Mouse (Mus musculus) forebrain, embryonic 16.5 days (tissue): Measurements from ENCODE around the gene Kcnj12. TPM values are rescaled to one million over a fixed set of nuclear protein-coding genes. Genes with fewer than 3 reads are reported as not detected.

Experiments used
- ATAC-seq: fragments of 200-750 bp; cut with Nextera tagmentation; 2 replicates; pipeline ENCODE4 v1.8.0; 2017; ENCODE audit warnings: mild to moderate bottlenecking, moderate library complexity
- H3K27ac ChIP-seq: fragments of 300-500 bp; sonication (generic); 2 replicates; pipeline ENCODE4 v1.5.1; 2014; ENCODE audit warnings: low read length, control low read depth
- H3K27me3 ChIP-seq: fragments of 300-500 bp; sonication (generic); replicated peaks from 2 replicates; pipeline ENCODE4 v1.6.1; 2014; ENCODE audit warnings: low read length; ENCODE audit not compliant: control insufficient read depth, insufficient read depth
- H3K36me3 ChIP-seq: fragments of 300-500 bp; sonication (generic); 2 replicates; pipeline ENCODE4 v1.6.1; 2014; ENCODE audit not compliant: control insufficient read depth, insufficient read depth
- H3K4me1 ChIP-seq: fragments of 300-500 bp; sonication (generic); replicated peaks from 2 replicates; pipeline ENCODE4 v1.6.1; 2014; ENCODE audit warnings: low read length; ENCODE audit not compliant: control insufficient read depth, insufficient read depth
- H3K4me2 ChIP-seq: fragments of 300-500 bp; sonication (generic); 2 replicates; pipeline ENCODE4 v1.6.1; 2014; ENCODE audit warnings: mild to moderate bottlenecking, low read length, control low read depth
- H3K4me3 ChIP-seq: fragments of 300-500 bp; sonication (generic); replicated peaks from 2 replicates; pipeline ENCODE4 v1.5.1; 2014; ENCODE audit warnings: mild to moderate bottlenecking, low read length, control low read depth
- H3K9ac ChIP-seq: fragments of 300-500 bp; sonication (generic); replicated peaks from 2 replicates; pipeline ENCODE4 v1.6.1; 2014; ENCODE audit warnings: low read depth, low read length, control low read depth
- H3K9me3 ChIP-seq: fragments of 300-500 bp; sonication (generic); 2 replicates; pipeline ENCODE4 v1.6.1; 2016; ENCODE audit warnings: low read length; ENCODE audit not compliant: control insufficient read depth
- WGBS: fragments of 180-500 bp; shearing (Covaris S2); extraction: QIAGEN DNeasy Blood & Tissue Kit; methylation state at CpG from one replicate; pipeline ENCODE4 v1.1.7; 2014; 5-methylcytosine and 5-hydroxymethylcytosine counted together
- polyA plus RNA-seq: library from polyadenylated mRNA; unstranded; fragments of >200 nt; fragmentation: Nextera tagmentation; extraction: Ambion mirVana; gene quantifications from 2 replicates; pipeline ENCODE4 v1.2.1, GENCODE M21; 2015

Kcnj12 gene
- polyA plus RNA-seq, 1 experiment from 2014 or later = 1.6 TPM

GRCm38 (mm10) chr11:61029864-61030595 lies 7.7 kb downstream of the Kcnj12 start:
- H3K27me3 ChIP-seq = no peaks in the 10 kb centered on the region
- H3K4me2 ChIP-seq = no peak overlapping the region
- no peaks in the 10 kb centered on the region; the same call in 1 of the 2 replicates for H3K4me1 ChIP-seq
- H3K27ac ChIP-seq = no peak overlapping the region
- no peaks in the 10 kb centered on the region for H3K36me3 ChIP-seq
- H3K9ac ChIP-seq = no peak overlapping the region
- no peaks in the 10 kb centered on the region for H3K9me3 ChIP-seq
- WGBS = 94% methylated on average over 7 of the region's 7 CpGs
- no peak overlapping the region for H3K4me3 ChIP-seq
- no peak for ATAC-seq

DNA sequence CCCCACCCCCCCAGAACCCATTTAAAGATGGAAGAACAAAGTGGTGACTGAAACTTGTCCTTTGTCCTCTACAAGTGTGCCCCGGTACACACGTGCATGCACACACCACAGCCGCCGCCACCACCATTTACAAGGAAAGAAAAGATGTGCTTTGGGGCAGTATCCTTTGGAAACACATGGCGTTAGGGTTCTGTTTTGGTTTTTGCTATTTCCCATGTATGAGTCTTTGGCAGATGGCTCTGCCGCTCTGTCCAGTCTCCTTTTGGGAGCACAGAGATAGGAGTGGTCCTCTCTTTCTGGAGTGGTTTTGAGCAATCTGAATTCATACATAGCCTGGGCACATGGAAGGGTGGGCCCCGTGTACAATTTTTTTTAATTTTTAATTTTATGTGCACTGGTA lies 8.8 kb downstream of the Kcnj12 start:
- H3K27me3 ChIP-seq = no peaks in the 10 kb centered on the region
- no peak overlapping the region for H3K4me2 ChIP-seq
- 93% methylated on average over 7 of the region's 7 CpGs for WGBS
- H3K9me3 ChIP-seq = no peaks in the 10 kb centered on the region
- H3K4me1 ChIP-seq = no peaks in the 10 kb centered on the region
- H3K4me3 ChIP-seq = no peak overlapping the region
- no peak for ATAC-seq
- H3K27ac ChIP-seq = no peak overlapping the region
- H3K9ac ChIP-seq = no peak overlapping the region
- no peaks in the 10 kb centered on the region for H3K36me3 ChIP-seq

GRCm38 (mm10) chr11:61031658-61032445 lies 9.5 kb downstream of the Kcnj12 start:
- no peaks in the 10 kb centered on the region for H3K36me3 ChIP-seq
- no peak overlapping the region for H3K9ac ChIP-seq
- no peak overlapping the region for H3K4me2 ChIP-seq
- no peaks in the 10 kb centered on the region for H3K9me3 ChIP-seq
- 79% methylated on average over 5 of the region's 5 CpGs for WGBS
- ATAC-seq = no peak
- no peak overlapping the region for H3K27ac ChIP-seq
- no peak overlapping the region for H3K4me3 ChIP-seq
- no peaks in the 10 kb centered on the region for H3K27me3 ChIP-seq
- no peaks in the 10 kb centered on the region for H3K4me1 ChIP-seq

DNA sequence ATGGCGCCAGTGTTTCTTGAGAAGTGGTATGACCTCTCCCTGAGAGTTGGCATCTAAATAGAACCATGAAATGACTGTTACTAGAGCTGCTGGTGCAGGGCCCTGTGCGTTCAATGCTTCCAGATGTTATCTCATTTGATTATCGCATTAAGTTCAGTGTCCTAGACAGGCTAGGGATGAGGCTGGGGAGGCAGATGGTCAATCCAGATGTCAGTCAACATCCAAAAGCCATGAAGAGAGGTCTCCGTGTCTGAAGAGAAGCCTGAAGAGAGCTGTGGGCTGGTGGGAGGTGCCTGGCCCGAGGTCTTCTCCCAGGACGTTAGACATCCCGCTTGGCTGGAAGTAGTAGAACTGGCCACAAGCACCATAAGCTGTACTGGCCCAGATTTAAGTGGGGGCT lies 10.1 kb downstream of the Kcnj12 start:
- ATAC-seq = no peak
- 94% methylated on average over 7 of the region's 7 CpGs for WGBS
- Histone ChIP-seq H3K36me3 (no peaks in the 10 kb centered on the region), H3K4me3 (no peak overlapping the region), H3K9me3 (no peaks in the 10 kb centered on the region), H3K4me2 (no peak overlapping the region), H3K4me1 (no peaks in the 10 kb centered on the region), H3K27ac (no peak overlapping the region), H3K9ac (no peak overlapping the region), H3K27me3 (no peaks in the 10 kb centered on the region)

DNA sequence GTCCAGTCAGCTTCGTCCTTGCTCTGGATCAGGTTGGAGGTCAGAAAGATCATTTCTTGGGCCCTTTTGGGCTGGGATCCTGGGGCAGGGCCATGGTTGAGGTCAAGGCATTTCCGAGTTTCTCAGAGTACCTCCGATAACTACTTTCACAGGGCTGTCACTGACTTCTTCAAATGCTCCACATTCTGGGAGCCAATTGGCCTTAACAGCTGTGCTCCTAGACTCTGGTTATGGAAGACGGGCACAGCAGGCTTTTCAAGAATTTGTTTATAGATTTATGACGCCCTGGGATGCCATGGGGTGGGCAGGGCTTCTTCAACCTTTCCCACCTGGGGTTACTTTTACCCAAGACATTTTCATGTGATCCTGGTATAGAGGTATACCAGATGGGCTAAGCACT lies 10.8 kb downstream of the Kcnj12 start:
- H3K27ac ChIP-seq = no peak overlapping the region
- H3K4me1 ChIP-seq = no peaks in the 10 kb centered on the region
- H3K4me2 ChIP-seq = no peak overlapping the region
- H3K36me3 ChIP-seq = no peaks in the 10 kb centered on the region
- H3K4me3 ChIP-seq = no peak overlapping the region
- WGBS = 88% methylated on average over 5 of the region's 5 CpGs
- ATAC-seq = no peak
- no peak overlapping the region for H3K9ac ChIP-seq
- no peaks in the 10 kb centered on the region for H3K27me3 ChIP-seq
- no peaks in the 10 kb centered on the region for H3K9me3 ChIP-seq

- no peak for ATAC-seq
- no peaks in the 10 kb centered on the region for H3K27me3 ChIP-seq
- WGBS = 93% methylated on average over 9 of the region's 9 CpGs
- H3K9ac ChIP-seq = no peak overlapping the region
- no peak overlapping the region for H3K4me3 ChIP-seq
- H3K36me3 ChIP-seq = no peaks in the 10 kb centered on the region
- no peaks in the 10 kb centered on the region for H3K4me1 ChIP-seq
- no peaks in the 10 kb centered on the region for H3K9me3 ChIP-seq
- no peak overlapping the region for H3K4me2 ChIP-seq
- H3K27ac ChIP-seq = no peak overlapping the region
These were observed 14.3 kb downstream of the Kcnj12 start for GRCm38 (mm10) chr11:61036639-61037038.

DNA sequence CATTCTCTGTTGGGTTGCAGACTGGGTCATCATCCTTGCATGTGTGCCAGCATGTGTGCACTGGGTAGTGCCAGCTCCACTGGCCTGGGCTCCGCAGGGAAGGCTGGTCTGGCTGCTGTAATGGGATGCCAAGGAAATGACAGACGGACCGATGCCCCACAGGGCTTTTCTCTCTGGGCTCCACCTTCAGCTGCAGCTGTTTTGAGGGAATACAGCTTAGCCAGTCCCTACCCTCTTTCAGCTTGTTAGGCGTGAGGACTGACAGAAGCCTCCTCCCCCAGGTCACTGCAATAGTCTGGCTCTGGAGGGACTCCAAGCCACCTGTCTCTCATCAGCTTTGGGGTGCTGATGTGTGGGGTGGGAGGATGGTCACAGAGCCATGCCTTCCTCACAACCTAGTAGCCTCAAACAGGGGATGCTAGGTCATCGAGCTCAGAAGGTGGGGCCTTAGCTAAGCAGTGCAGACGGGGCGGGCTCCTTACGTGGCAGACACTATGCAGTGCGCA lies 16.0 kb downstream of the Kcnj12 start:
- Histone ChIP-seq H3K4me3 (no peak overlapping the region), H3K4me2 (no peak overlapping the region), H3K27me3 (no peaks in the 10 kb centered on the region), H3K27ac (no peak overlapping the region), H3K9me3 (no peaks in the 10 kb centered on the region), H3K9ac (no peak overlapping the region), H3K36me3 (no peaks in the 10 kb centered on the region), H3K4me1 (no peaks in the 10 kb centered on the region)
- ATAC-seq = no peak
- 74% methylated on average over 9 of the region's 9 CpGs for WGBS

- ATAC-seq = no peak
- WGBS = 77% methylated on average over 11 of the region's 11 CpGs
- H3K9ac ChIP-seq = no peak overlapping the region
- no peak overlapping the region for H3K4me3 ChIP-seq
- no peaks in the 10 kb centered on the region for H3K27me3 ChIP-seq
- H3K4me2 ChIP-seq = no peak overlapping the region
- H3K9me3 ChIP-seq = no peaks in the 10 kb centered on the region
- no peaks in the 10 kb centered on the region for H3K4me1 ChIP-seq
- H3K36me3 ChIP-seq = no peaks in the 10 kb centered on the region
- no peak overlapping the region for H3K27ac ChIP-seq
These were observed 18.7 kb downstream of the Kcnj12 start for GRCm38 (mm10) chr11:61040856-61041652.

GRCm38 (mm10) chr11:61042593-61042992 lies 20.2 kb downstream of the Kcnj12 start:
- Histone ChIP-seq H3K4me2 (no peak overlapping the region), H3K4me3 (no peak overlapping the region), H3K9me3 (no peaks in the 10 kb centered on the region), H3K27me3 (no peaks in the 10 kb centered on the region), H3K27ac (no peak overlapping the region), H3K4me1 (no peaks in the 10 kb centered on the region), H3K36me3 (no peaks in the 10 kb centered on the region), H3K9ac (no peak overlapping the region)
- no peak for ATAC-seq
- 52% methylated on average over 8 of the region's 8 CpGs for WGBS
